Mouse (Mus musculus) natural killer cell, adult 2 months (primary cell): ENCODE data around the gene H2al1j.
"Not testable (repeated sequence)": the region's sequence is repeated elsewhere in the genome, so short reads cannot be mapped to it uniquely, and the experiment has no call there.

Experiments used
- DNase-seq, 2 experiments: peaks; one replicate each; pipeline ENCODE4 v3.0.0; 2022; ENCODE audit warnings: low spot score in 2 of 2

Gene H2al1j

GRCm38 (mm10) chrX:11327522-11327921 lies at the start of gene H2al1j:
TSS of gene H2al1j (plus strand) at chrX:11327822.
- DNase-seq = not testable (repeated sequence)

GRCm38 (mm10) chrX:11280741-11281140 lies 46.9 kb upstream of the H2al1j start:
- DNase-seq = no peak

- no peak for DNase-seq
Measured at GRCm38 (mm10) chrX:11288306-11288882, 39.2 kb upstream of the H2al1j start.

- no peak for DNase-seq
Measured at GRCm38 (mm10) chrX:11289244-11289643, 38.4 kb upstream of the H2al1j start.

GRCm38 (mm10) chrX:11298957-11299356 lies 28.7 kb upstream of the H2al1j start, which contains the start of gene H2al1a:
TSS of gene H2al1a (plus strand) at chrX:11299257.
- not testable (repeated sequence) for DNase-seq

- not testable (repeated sequence) for DNase-seq
Measured at GRCm38 (mm10) chrX:11302132-11302531, 25.5 kb upstream of the H2al1j start, which contains the start of gene H2al1b. TSS of gene H2al1b (plus strand) at chrX:11302432.

GRCm38 (mm10) chrX:11305355-11305754 lies 22.3 kb upstream of the H2al1j start, which contains the start of gene H2al1c:
TSS of gene H2al1c (plus strand) at chrX:11305655.
- not testable (repeated sequence) for DNase-seq

GRCm38 (mm10) chrX:11308524-11308923 lies 19.1 kb upstream of the H2al1j start, which contains the start of gene H2al1d:
TSS of gene H2al1d (plus strand) at chrX:11308824.
- not testable (repeated sequence) for DNase-seq

- not testable (repeated sequence) for DNase-seq
Measured at GRCm38 (mm10) chrX:11311634-11312033, 16.0 kb upstream of the H2al1j start, which contains the start of gene H2al1e. TSS of gene H2al1e (plus strand) at chrX:11311934.

- not testable (repeated sequence) for DNase-seq
Measured at GRCm38 (mm10) chrX:11314858-11315257, 12.8 kb upstream of the H2al1j start, which contains the start of gene H2al1f. TSS of gene H2al1f (plus strand) at chrX:11315158.

GRCm38 (mm10) chrX:11317956-11318355 lies 9.7 kb upstream of the H2al1j start, which contains the start of gene H2al1g:
TSS of gene H2al1g (plus strand) at chrX:11318256.
- DNase-seq = not testable (repeated sequence)

- not testable (repeated sequence) for DNase-seq
Measured at GRCm38 (mm10) chrX:11321192-11321591, 6.4 kb upstream of the H2al1j start, which contains the start of gene H2al1h. TSS of gene H2al1h (plus strand) at chrX:11321492.

GRCm38 (mm10) chrX:11324359-11324758 lies 3.3 kb upstream of the H2al1j start, which contains the start of gene H2al1i:
TSS of gene H2al1i (plus strand) at chrX:11324659.
- DNase-seq = not testable (repeated sequence)

GRCm38 (mm10) chrX:11345762-11346161 lies 18.1 kb downstream of the H2al1j start:
- DNase-seq = no peak

GRCm38 (mm10) chrX:11346756-11347155 lies 19.1 kb downstream of the H2al1j start:
- no peak for DNase-seq

GRCm38 (mm10) chrX:11360823-11361222 lies 33.2 kb downstream of the H2al1j start:
- DNase-seq = no peak

- DNase-seq = peak; percentile 2 to 38
Measured at GRCm38 (mm10) chrX:11361261-11361660, 33.6 kb downstream of the H2al1j start.

GRCm38 (mm10) chrX:11363890-11364289 lies 36.3 kb downstream of the H2al1j start:
- DNase-seq = no peak

GRCm38 (mm10) chrX:11365151-11365550 lies 37.5 kb downstream of the H2al1j start:
- no peak for DNase-seq
